Mouse (Mus musculus): ENCODE results near the gene Hoxb2.

Gene Hoxb2

DNA sequence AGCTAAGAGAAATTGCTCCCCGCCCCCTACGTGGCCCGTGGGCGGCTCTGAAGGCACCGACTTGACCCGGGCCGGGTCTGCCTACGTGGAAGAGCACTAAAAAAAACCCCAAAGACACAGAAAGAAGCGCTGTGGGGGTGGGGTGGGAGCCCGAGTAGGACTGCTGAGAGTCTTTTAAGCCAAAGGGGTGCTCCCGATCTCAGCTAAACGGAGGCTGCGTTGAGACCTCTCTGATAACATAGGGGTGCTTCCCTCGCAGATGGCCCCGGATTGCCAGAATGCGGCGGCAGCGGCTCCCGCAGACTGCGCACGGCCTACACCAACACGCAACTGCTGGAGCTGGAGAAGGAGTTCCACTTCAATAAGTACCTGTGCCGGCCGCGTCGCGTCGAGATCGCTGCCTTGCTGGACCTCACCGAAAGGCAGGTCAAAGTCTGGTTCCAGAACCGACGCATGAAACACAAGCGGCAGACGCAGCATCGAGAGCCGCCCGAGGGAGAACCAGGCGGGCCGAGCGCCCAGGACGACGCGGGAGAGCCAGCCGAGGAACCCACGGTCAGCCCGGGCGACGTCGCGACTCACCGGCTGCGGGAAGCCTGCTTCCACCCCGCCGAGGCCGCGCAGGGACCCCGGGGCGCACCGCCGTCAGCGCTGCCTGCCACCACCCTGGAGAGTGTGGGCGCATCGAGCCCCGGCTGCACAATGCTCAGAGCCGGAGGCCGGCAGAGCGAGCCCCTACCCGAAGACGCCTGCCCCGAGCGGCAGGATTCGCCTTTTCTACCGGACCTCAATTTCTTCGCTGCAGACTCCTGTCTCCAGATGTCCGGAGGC lies 2.6 kb downstream of the Hoxb2 start:
- DNase-seq = no peak

DNA sequence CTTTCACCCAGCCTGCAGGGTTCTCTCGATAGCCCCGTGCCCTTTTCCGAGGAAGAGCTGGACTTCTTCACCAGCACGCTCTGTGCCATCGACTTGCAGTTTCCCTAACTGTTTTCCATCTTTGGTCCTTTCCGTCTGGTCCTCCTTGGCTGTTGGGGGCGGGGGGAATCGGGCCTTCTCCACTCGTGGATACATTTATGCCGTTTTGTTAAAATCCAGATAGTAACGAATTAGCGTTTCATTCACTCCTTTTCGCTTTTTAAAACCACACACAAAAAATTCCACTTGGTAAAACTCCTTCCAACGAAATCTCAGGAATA lies 3.2 kb downstream of the Hoxb2 start:
- no peak for DNase-seq

- DNase-seq = no peak
Observed at GRCm38 (mm10) chr11:96353939-96354338, 3.6 kb downstream of the Hoxb2 start.

GRCm38 (mm10) chr11:96354376-96354775 lies 4.1 kb downstream of the Hoxb2 start:
- no peak for DNase-seq

GRCm38 (mm10) chr11:96354801-96355311 lies 4.5 kb downstream of the Hoxb2 start:
- DNase-seq = no peak

DNA sequence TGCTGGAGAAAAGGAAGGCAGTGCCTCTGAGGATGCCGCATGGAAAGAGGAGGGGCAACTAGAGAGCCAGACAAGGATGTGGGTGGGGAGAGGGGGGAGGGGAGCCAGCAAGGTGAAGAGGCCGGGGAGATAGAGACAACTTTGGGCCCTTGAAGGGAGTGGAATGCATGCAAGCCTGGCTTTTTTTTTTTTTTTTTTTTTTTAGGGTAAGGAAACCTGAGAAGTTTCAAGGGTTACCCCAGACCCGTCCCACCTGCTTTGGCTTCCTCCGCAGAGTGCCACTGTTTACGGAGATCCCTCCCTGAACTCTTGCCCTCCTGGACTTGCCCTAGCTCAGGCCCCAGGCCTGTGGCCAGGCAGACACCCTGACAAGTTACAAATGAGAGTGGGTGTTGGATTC lies 13.5 kb downstream of the Hoxb2 start:
- no peak for DNase-seq

DNA sequence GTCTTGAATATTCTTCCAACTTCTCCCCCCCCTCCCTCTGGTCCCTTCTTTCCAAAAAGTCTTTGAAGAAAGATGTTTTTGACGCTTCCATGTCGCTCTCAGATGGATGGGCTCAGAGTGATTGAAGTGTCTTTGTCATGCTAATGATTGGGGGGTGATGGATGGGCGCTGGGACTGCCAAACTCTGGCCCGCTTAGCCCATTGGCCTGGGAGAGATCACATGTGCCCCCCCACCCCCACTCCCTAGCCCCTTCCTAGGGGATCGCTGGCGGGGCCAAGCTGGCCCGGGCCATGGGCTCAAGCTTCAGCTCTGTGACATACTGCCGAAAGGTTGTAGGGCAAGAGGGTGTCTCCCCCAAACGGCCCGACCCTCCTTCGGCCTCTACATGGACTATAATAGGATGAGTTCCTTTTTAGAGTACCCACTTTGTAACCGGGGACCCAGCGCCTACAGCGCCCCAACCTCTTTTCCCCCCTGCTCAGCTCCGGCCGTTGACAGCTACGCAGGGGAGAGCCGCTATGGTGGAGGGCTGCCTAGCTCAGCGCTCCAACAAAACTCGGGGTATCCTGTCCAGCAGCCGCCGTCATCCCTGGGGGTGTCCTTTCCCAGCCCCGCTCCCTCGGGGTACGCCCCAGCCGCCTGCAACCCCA lies 15.2 kb downstream of the Hoxb2 start, which contains the start of gene Hoxb1:
Gene Hoxb1, plus strand, starts transcription at position 312 of the 651 bp plus-strand sequence.
- no peak for DNase-seq

- no peak for DNase-seq
Observed at GRCm38 (mm10) chr11:96366092-96367041, 16.0 kb downstream of the Hoxb2 start.

GRCm38 (mm10) chr11:96367141-96367540 lies 16.8 kb downstream of the Hoxb2 start:
- DNase-seq = no peak

GRCm38 (mm10) chr11:96368686-96369085 lies 18.4 kb downstream of the Hoxb2 start:
- DNase-seq = no peak

GRCm38 (mm10) chr11:96369140-96369539 lies 18.8 kb downstream of the Hoxb2 start:
- no peak for DNase-seq

DNA sequence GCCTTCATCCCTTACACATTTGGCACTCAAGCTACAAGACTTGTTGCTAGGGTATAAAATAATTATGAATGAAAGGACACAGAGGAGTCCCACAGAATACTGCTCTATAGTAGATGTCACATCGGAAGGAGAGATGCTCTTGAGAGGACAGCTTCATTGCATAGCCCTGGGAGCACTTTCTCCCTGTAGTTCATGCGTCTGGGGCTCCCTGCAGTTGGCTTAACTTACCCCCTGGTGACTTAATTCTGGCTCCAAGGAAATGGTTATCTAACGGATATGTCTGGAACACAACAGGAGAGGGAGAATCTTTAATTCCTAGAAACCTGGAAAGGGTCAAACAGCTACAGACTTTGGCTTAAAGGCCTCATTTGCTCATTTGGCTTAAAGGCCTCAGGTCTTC lies 21.4 kb downstream of the Hoxb2 start:
- DNase-seq = no peak

DNA sequence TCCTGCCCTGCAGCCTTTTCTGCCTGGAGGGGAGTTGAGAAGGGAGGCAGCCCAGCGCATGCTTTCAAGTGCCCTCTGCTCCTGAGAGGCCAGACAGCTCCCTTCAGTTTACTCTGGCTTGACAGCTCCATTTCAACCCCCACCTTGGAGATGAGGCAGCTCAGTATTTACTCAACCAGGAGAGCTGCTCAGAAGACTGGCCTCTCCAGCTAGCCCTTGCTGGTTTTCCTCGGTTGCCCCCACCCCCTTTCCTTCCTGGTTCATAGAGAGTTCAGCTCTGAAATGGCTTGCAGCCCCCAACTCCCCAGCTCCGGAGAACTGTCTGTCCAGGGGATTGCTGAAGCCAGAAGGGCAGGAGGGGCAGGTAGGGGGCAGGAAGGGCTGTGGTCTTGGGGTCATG lies 22.2 kb downstream of the Hoxb2 start:
- no peak for DNase-seq

- no peak for DNase-seq
Observed at GRCm38 (mm10) chr11:96374810-96375209, 24.5 kb downstream of the Hoxb2 start.

- no peak for DNase-seq
Observed at GRCm38 (mm10) chr11:96383381-96383780, 33.1 kb downstream of the Hoxb2 start.

- no peak for DNase-seq
Observed at GRCm38 (mm10) chr11:96387635-96388034, 37.3 kb downstream of the Hoxb2 start.

- DNase-seq = no peak
Observed at GRCm38 (mm10) chr11:96396772-96397626, 46.7 kb downstream of the Hoxb2 start.

GRCm38 (mm10) chr11:96397806-96398335 lies 47.5 kb downstream of the Hoxb2 start:
- no peak for DNase-seq

DNA sequence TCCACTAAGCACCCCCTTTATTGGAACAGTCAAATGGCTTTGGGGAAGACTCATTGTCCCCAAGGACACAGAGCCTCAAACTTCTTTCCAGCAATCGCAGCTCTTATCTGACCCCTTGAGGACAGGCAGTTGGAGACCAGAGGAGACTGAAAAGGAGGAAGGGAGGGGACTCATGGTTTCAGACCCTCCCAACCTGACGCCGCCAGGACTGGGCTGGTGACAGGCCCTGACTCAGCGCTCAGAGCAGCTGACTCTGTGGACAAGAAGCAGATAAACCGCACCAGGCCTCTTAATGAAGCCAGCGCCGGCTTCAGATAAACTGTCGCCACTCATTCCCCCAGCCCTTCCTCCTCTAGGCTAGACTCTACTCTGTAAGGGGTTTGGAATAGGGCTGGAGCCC lies 49.6 kb downstream of the Hoxb2 start:
- DNase-seq = no peak

Measured in thymus, adult 18-20 months (tissue).